Mouse (Mus musculus): Measurements from ENCODE around the gene Ksr2.
"Not testable (repeated sequence)": the region's sequence is repeated elsewhere in the genome, so short reads cannot be mapped to it uniquely, and the experiment has no call there.

Ksr2 gene

GRCm38 (mm10) chr5:117404671-117405070 is 9.1 kb upstream of the Ksr2 start:
- DNase-seq (ENCODE audit: low spot score in 2 of 2), result not testable (repeated sequence)

DNA sequence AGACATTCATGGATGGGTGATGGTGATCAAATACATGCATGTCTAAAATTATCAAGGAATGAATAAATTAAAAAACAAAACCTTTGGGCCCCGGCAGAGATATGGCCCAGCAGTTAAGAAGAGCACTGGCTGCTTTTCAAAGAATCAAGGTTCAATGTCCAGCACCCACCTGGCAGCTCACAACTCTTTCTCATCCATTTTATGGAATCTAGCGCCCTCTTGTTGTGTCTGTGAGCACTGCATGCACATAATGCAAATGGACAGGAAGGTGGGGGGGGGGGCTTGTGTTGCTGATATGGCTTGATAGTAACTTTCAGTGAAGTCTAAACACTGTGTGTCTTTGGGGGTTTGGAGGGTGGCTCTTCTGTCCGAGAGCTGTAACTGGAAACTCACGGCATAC is 5.6 kb upstream of the Ksr2 start:
- DNase-seq (ENCODE audit: low spot score in 2 of 2), result no peak

- DNase-seq (ENCODE audit: low spot score in 2 of 2), result peak; percentile 26 to 48
These were observed 4.4 kb upstream of the Ksr2 start for GRCm38 (mm10) chr5:117409369-117409768.

GRCm38 (mm10) chr5:117414611-117415010 is 811 bp downstream of the Ksr2 start:
- no peak for DNase-seq (ENCODE audit: low spot score in 2 of 2)

GRCm38 (mm10) chr5:117415011-117415912 is 1.5 kb downstream of the Ksr2 start:
- DNase-seq (ENCODE audit: low spot score in 2 of 2), result no peak

GRCm38 (mm10) chr5:117417442-117417841 is 3.6 kb downstream of the Ksr2 start:
- no peak for DNase-seq (ENCODE audit: low spot score in 2 of 2)

DNA sequence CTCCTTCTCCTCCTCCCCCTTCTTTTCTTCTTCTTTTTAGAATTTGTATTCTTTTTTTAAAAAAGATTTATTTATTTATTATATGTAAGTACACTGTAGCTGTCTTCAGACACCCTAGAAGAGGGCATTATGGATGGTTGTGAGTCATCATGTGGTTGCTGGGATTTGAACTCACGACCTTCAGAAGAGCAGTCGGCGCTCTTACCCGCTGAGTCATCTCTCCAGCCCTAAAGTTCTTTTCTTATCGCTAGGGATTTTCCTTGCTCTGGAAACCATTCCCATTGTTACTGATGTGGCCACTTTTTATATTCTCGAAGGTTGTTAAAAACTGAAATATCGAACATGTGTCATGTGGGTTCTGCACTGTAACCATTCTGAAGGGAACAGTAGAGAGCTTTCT is 19.7 kb downstream of the Ksr2 start:
- DNase-seq (ENCODE audit: low spot score in 2 of 2), result not testable (repeated sequence)

GRCm38 (mm10) chr5:117440261-117440660 is 26.5 kb downstream of the Ksr2 start:
- no peak for DNase-seq (ENCODE audit: low spot score in 2 of 2)

DNA sequence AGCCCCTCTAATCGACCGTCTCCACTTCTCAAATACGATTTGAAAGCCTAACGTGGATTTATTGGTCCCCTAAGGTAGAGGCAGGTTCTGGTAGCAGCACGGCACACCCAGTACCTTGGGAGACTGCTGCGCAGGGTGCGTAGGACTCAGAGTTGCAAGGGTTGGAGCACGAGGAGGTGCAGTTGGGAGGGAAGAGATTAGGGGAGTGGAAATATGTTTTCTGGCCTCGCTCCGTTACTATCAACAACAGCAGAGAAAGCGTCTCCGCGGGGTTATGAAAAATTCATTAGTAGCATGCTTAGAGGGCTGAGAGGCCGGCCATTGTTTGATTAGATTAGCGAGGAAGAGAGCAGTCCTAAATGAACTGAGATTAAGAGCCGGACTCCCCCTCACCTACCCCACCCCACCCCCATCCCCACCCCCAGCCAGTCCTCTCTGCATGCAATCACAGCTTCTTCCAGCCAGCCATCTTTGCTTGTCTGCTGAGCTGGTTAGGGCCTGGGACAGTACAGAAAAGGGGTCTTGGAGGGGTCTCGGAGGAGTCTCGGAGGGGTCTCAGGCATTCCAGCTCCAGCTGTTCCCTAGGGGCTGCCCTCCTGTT is 27.5 kb downstream of the Ksr2 start:
- DNase-seq (ENCODE audit: low spot score in 2 of 2), result no peak

DNA sequence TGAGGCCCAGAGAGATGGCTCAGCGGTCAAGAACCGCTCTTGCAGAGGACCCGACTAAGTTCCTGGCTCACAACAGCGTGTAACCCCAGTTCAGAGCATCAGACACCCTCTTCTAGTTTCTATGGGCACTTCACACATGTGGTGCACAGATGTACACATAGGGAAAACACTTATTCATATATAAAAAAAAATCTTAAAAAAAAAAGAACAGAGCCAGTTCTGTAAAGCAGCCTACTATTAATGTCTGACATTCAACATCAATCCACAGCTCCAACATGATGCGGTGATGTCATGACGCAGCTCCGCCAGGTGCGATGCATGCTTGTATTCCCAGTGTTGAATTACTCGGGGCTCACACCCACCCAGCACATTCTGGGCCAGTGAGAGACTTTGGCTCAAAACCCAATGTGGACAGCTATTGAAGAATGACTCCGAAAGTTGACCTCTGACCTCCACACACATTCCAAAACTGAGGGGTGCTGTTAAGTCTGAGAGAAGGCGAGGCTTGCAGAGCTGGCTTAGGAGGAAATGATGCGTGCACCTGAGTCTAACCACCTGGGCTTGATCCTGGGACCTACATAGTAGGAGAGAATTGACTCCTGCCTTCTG is 28.5 kb downstream of the Ksr2 start:
- no peak for DNase-seq (ENCODE audit: low spot score in 2 of 2)

GRCm38 (mm10) chr5:117443141-117443540 is 29.3 kb downstream of the Ksr2 start:
- no peak for DNase-seq (ENCODE audit: low spot score in 2 of 2)

- DNase-seq (ENCODE audit: low spot score in 2 of 2), result no peak
These were observed 30.1 kb downstream of the Ksr2 start for GRCm38 (mm10) chr5:117443902-117444301.

GRCm38 (mm10) chr5:117447698-117448097 is 33.9 kb downstream of the Ksr2 start:
- no peak for DNase-seq (ENCODE audit: low spot score in 2 of 2)

DNA sequence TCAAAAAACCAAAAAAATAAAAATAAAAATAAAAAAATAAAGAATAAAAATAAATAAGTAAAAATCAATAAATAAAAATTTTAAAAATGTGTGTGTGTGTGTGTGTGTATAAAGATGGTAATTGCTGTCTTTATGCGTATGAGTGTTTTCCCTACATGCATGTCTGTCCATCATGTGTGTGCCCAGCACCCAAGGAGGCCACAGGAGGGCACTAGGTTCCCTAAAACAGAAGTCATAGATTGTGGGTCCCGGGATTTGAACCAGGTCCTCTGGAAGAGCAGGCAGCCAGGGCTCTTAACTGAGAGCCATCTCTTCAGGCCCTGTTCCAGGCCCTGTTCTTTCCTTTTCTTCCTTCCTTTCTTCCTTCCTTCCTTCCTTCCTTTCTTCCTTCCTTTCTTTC is 38.2 kb downstream of the Ksr2 start:
- DNase-seq (ENCODE audit: low spot score in 2 of 2), result no peak

DNA sequence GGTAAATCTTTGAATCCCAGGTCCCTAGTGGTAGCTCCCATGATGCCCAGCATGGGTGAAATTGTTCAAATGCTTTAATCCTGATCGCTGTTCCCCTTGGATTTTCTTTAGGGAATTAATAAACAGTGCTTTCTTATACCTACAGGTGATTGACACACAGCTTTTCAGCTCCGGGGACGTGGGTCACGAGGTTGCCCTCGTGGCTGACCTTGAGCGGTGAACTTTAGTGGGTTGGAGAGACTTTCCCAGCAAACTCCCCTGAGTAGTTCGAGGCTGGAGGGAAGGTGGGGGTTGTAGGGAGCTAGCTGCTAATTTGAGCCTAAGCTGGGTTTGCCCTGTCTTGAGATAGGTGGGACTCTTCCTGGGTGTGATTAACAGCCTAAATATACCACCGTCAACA is 41.7 kb downstream of the Ksr2 start:
- DNase-seq (ENCODE audit: low spot score in 2 of 2), result no peak

DNA sequence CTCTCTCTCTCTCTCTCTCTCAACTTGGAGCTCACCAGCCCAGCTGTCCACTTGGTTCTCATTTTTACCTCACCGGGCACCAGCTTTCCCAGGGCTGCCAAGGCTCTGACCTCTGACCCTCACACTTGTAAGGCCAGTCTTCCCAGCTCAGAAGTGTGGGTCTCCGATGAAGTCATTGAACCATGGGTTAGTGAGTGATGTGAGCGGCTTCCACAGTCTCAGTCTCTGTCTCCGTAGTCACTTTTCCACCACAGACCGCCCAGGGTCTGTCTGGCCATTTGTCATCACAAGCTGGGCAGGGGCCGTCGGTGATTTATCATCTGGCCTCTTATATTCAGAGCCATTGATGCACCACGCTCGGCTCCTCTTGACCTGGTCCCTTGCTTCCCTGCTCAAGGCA is 43.3 kb downstream of the Ksr2 start:
- no peak for DNase-seq (ENCODE audit: low spot score in 2 of 2)

- no peak for DNase-seq (ENCODE audit: low spot score in 2 of 2)
These were observed 43.8 kb downstream of the Ksr2 start for GRCm38 (mm10) chr5:117457583-117457982.

GRCm38 (mm10) chr5:117458899-117459298 is 45.1 kb downstream of the Ksr2 start:
- DNase-seq (ENCODE audit: low spot score in 2 of 2), result no peak

GRCm38 (mm10) chr5:117460261-117460660 is 46.5 kb downstream of the Ksr2 start:
- DNase-seq (ENCODE audit: low spot score in 2 of 2), result no peak

GRCm38 (mm10) chr5:117467052-117467451 is 53.3 kb downstream of the Ksr2 start:
- DNase-seq (ENCODE audit: low spot score in 2 of 2), result peak; percentile 61 to 76

DNA sequence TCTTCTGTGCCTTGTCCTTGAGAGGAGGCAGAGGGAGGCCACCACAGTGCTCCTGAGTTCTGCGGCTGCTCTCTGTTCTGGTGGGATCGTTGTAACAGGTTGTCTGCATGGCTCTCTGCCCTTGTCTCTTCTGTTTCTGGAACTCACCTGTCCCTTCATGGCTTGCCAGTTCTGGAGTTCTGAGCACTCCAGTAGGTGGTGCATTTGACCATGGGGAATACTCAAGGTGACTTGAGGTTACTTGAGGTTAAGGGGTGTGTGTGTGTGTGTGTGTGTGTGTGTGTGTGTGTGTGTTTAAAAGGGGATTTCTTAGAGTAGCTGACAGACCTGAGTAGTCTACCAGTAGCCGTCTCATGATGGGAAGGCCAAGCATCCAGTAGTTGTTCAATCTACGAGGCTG is 55.2 kb downstream of the Ksr2 start:
- DNase-seq (ENCODE audit: low spot score in 2 of 2), result no peak

DNA sequence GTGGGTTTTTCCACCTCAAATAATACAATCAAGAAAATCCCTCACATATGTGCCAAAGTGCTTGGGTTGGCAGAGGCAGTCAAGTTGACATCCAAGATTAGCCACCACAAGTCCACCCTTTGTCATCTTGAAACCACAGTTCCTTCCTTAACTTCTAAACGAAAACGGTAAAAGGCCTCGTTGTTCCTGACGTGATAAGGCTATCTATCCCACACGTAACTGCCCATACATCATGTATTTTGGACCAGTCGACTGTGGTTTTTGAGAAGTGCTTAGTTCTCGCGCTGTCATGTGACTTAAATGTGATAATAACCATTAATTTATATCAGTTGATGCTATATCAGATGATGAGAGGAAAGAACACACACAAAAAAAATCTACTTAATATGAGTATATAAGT is 55.8 kb downstream of the Ksr2 start:
- no peak for DNase-seq (ENCODE audit: low spot score in 2 of 2)

- DNase-seq (ENCODE audit: low spot score in 2 of 2), result peak in 1 of 2 experiments; percentile 6
These were observed 67.4 kb downstream of the Ksr2 start for GRCm38 (mm10) chr5:117481162-117481561.
